Mouse (Mus musculus): ENCODE data around the gene Nkpd1. TPM values are rescaled to one million over a fixed set of nuclear protein-coding genes. Genes with fewer than 3 reads are reported as not detected.

The Nkpd1 gene
- polyA plus RNA-seq, 1 experiment from 2014 or later, result 0.15 TPM

- POLR2A ChIA-PET, result no interaction called here
- DNase-seq (ENCODE audit: low read depth, low spot score) (no peak), ATAC-seq (peak; percentile 16)
- H3K27me3 ChIP-seq, result peaks cover 30% of the 10 kb centered on the region
- in situ Hi-C loops (cut with MboI; ENCODE audit: low pct_unique_long_range_greater_than_20kb), result no loop called here
- CTCF ChIA-PET, result no interaction called here
- no peak for TF ChIP-seq CTCF (IDR thresholded peaks at IDR 0.05)
These were observed 6.2 kb downstream of the Nkpd1 start for GRCm38 (mm10) chr7:19523757-19524419.

GRCm38 (mm10) chr7:19524420-19525104 lies 6.9 kb downstream of the Nkpd1 start:
- no peak for TF ChIP-seq CTCF (IDR thresholded peaks at IDR 0.05)
- peaks cover 30% of the 10 kb centered on the region for H3K27me3 ChIP-seq
- ChIA-PET CTCF (no interaction called here), POLR2A (no interaction called here)
- in situ Hi-C loops (cut with MboI; ENCODE audit: low pct_unique_long_range_greater_than_20kb), result no loop called here
- DNase-seq (ENCODE audit: low read depth, low spot score), result no peak
- no peak for ATAC-seq

GRCm38 (mm10) chr7:19525105-19525481 lies 7.5 kb downstream of the Nkpd1 start:
- POLR2A ChIA-PET, result no interaction called here
- TF ChIP-seq CTCF (IDR thresholded peaks at IDR 0.05), result no peak
- DNase-seq (ENCODE audit: low read depth, low spot score) (no peak), ATAC-seq (no peak)
- H3K27me3 ChIP-seq, result peaks cover 30% of the 10 kb centered on the region
- CTCF ChIA-PET, result no interaction called here
- in situ Hi-C loops (cut with MboI; ENCODE audit: low pct_unique_long_range_greater_than_20kb), result no loop called here

GRCm38 (mm10) chr7:19531077-19531476 lies 13.4 kb downstream of the Nkpd1 start:
- CTCF ChIA-PET, result interaction anchor here (1.0 to 2.3 kb wide), 2 partner anchors 10 to 13 kb away, joined by 3 to 7 read pairs; partner anchors contain the start of gene Nkpd1
- POLR2A ChIA-PET, result no interaction called here
- DNase-seq (ENCODE audit: low read depth, low spot score) (no peak), ATAC-seq (no peak)
- H3K27me3 ChIP-seq, result no peaks in the 10 kb centered on the region
- no peak for TF ChIP-seq CTCF (IDR thresholded peaks at IDR 0.05)
- in situ Hi-C loops (cut with MboI; ENCODE audit: low pct_unique_long_range_greater_than_20kb), result no loop called here

- in situ Hi-C loops (cut with MboI; ENCODE audit: low pct_unique_long_range_greater_than_20kb), result no loop called here
- CTCF ChIA-PET, result interaction anchor here (1.0 to 2.3 kb wide), 3 partner anchors 9 to 14 kb away, joined by 3 to 7 read pairs (median 4); partner anchors contain the start of gene Nkpd1
- DNase-seq (ENCODE audit: low read depth, low spot score), result no peak
- no peaks in the 10 kb centered on the region for H3K27me3 ChIP-seq
- no peak for ATAC-seq
- TF ChIP-seq CTCF (IDR thresholded peaks at IDR 0.05), result no peak
- POLR2A ChIA-PET, result no interaction called here
These were observed 14.6 kb downstream of the Nkpd1 start for GRCm38 (mm10) chr7:19532240-19532639.

GRCm38 (mm10) chr7:19534676-19535075 lies 17.0 kb downstream of the Nkpd1 start:
- CTCF ChIA-PET, result interaction anchor here (1.0 kb wide), 1 partner anchor 39 kb away, joined by 3 read pairs; no protein-coding TSS in a partner anchor
- in situ Hi-C loops (cut with MboI; ENCODE audit: low pct_unique_long_range_greater_than_20kb), result no loop called here
- no peak for ATAC-seq
- no peak for TF ChIP-seq CTCF (IDR thresholded peaks at IDR 0.05)
- H3K27me3 ChIP-seq, result no peaks in the 10 kb centered on the region
- DNase-seq (ENCODE audit: low read depth, low spot score), result no peak
- POLR2A ChIA-PET, result no interaction called here

- ChIA-PET CTCF (interaction anchor here (1.3 to 1.7 kb wide), 2 partner anchors 9 to 12 kb away, joined by 3 to 7 read pairs; no protein-coding TSS in a partner anchor), POLR2A (interaction anchor here (1.4 kb wide), 1 partner anchor 20 kb away, joined by 4 read pairs; no protein-coding TSS in a partner anchor)
- H3K27me3 ChIP-seq, result no peaks in the 10 kb centered on the region
- ATAC-seq (no peak), DNase-seq (ENCODE audit: low read depth, low spot score) (no peak)
- TF ChIP-seq CTCF (IDR thresholded peaks at IDR 0.05), result no peak
- in situ Hi-C loops (cut with MboI; ENCODE audit: low pct_unique_long_range_greater_than_20kb), result no loop called here
These were observed 23.3 kb downstream of the Nkpd1 start for GRCm38 (mm10) chr7:19540771-19541566.

- no peak for TF ChIP-seq CTCF (IDR thresholded peaks at IDR 0.05)
- ChIA-PET CTCF (interaction anchor here (1.3 to 1.7 kb wide), 3 partner anchors 10 to 17 kb away, joined by 3 to 7 read pairs (median 4); no protein-coding TSS in a partner anchor), POLR2A (no interaction called here)
- ATAC-seq (no peak), DNase-seq (ENCODE audit: low read depth, low spot score) (no peak)
- no peaks in the 10 kb centered on the region for H3K27me3 ChIP-seq
- in situ Hi-C loops (cut with MboI; ENCODE audit: low pct_unique_long_range_greater_than_20kb), result no loop called here
These were observed 24.1 kb downstream of the Nkpd1 start for GRCm38 (mm10) chr7:19541681-19542154.

- no peak for ATAC-seq
- no peak for DNase-seq (ENCODE audit: low read depth, low spot score)
- no peaks in the 10 kb centered on the region for H3K27me3 ChIP-seq
- TF ChIP-seq CTCF (IDR thresholded peaks at IDR 0.05), result no peak
- in situ Hi-C loops (cut with MboI; ENCODE audit: low pct_unique_long_range_greater_than_20kb), result no loop called here
- ChIA-PET POLR2A (no interaction called here), CTCF (interaction anchor here (1.3 to 1.7 kb wide), 3 partner anchors 11 to 17 kb away, joined by 3 to 7 read pairs (median 4); no protein-coding TSS in a partner anchor)
These were observed 24.6 kb downstream of the Nkpd1 start for GRCm38 (mm10) chr7:19542155-19542691.

GRCm38 (mm10) chr7:19543584-19543983 lies 25.9 kb downstream of the Nkpd1 start:
- POLR2A ChIA-PET, result interaction anchor here (0.6 kb wide), 1 partner anchor 67 kb away, joined by 3 read pairs; no protein-coding TSS in a partner anchor

More at GRCm38 (mm10) chr7:19543584-19543983, 25.9 kb downstream of the Nkpd1 start:
- in situ Hi-C loops (cut with MboI; ENCODE audit: low pct_unique_long_range_greater_than_20kb), result no loop called here
- H3K27me3 ChIP-seq, result no peaks in the 10 kb centered on the region
- ATAC-seq (no peak), DNase-seq (ENCODE audit: low read depth, low spot score) (no peak)
- no peak for TF ChIP-seq CTCF (IDR thresholded peaks at IDR 0.05)
- CTCF ChIA-PET, result interaction anchor here (1.4 kb wide), 2 partner anchors 11 kb away, joined by 4 read pairs; no protein-coding TSS in a partner anchor
